ENCODE assay signal across 9 mouse cellular contexts in the genomic region with DNA sequence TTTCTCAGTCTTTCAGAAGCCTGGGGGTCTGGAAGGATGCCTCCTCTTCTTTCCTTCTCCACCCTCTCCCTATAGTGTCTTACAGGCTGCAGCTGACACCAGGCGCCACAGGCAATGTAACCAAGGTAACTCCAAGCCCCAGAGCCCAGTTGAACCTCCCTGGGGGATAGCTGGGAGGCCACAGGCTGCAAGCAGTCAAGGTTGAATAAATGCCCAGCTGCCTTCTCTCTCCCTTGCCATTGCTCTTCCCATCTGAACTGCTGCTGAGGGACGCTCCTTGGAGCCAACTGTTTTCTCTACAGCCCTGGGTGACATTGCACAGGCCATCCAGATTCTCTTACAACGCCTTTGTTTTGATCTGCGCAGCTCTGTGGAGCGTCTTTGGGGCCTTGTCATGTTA.
DNase-seq lines count a peak whose midpoint lies in the region; ATAC-seq and TF ChIP-seq lines count a peak whose summit lies in the region.
"Had no signal": no experiment of that assay in that cellular context is flagged by ENCODE, and none has a peak within 500 bp of the region (broad histone marks: within the 10 kb centered on the region; RNA-seq: fewer than 3 reads in every experiment).

No protein-coding gene starts in this region.

- no peak overlapping the region for H3K9ac ChIP-seq in forebrain, embryonic 12.5 days
- no peak overlapping the region for H3K9ac ChIP-seq in forebrain, embryonic 13.5 days
- H3K9ac ChIP-seq in intestine, embryonic 16.5 days (ENCODE audit: low read depth, low read length): no peak overlapping the region
- no peak overlapping the region for H3K9ac ChIP-seq in neural tube, embryonic 15.5 days (replicated peaks)

- H3K27ac ChIP-seq in forebrain, embryonic 12.5 days: no peak overlapping the region
- H3K27ac ChIP-seq in forebrain, embryonic 13.5 days: no peak overlapping the region
- 0 out of 2 replicates have a peak overlapping the region, but pooled peaks have one; percentile 33 for H3K27ac ChIP-seq in intestine, embryonic 16.5 days (ENCODE audit: low read length)
- H3K27ac ChIP-seq in neural tube, embryonic 15.5 days (replicated peaks): peak overlapping the region; percentile 76

- DNase-seq in brain, embryonic 14.5 days (ENCODE audit: low read depth): peak; percentile 57
- no peak for DNase-seq in urinary bladder, postnatal 14 days (ENCODE audit: low spot score)
- no peak for DNase-seq in layer of hippocampus, adult 9-11 months
- no peak for DNase-seq in adrenal gland, postnatal 4 days (ENCODE audit: low spot score in 2 of 2)
- DNase-seq: lung, adult 2 months had no signal

- H3K4me2 ChIP-seq in forebrain, embryonic 12.5 days: no peak overlapping the region
- no peak overlapping the region for H3K4me2 ChIP-seq in forebrain, embryonic 13.5 days
- no peak overlapping the region for H3K4me2 ChIP-seq in intestine, embryonic 16.5 days (ENCODE audit: low read depth, low read length)
- 0 out of 2 replicates have a peak overlapping the region, but pooled peaks have one; percentile 9 for H3K4me2 ChIP-seq in neural tube, embryonic 15.5 days

- no peaks in the 10 kb centered on the region for H3K9me3 ChIP-seq in forebrain, embryonic 12.5 days
- no peaks in the 10 kb centered on the region for H3K9me3 ChIP-seq in forebrain, embryonic 13.5 days (replicated peaks)
- no peaks in the 10 kb centered on the region for H3K9me3 ChIP-seq in intestine, embryonic 16.5 days (ENCODE audit: control insufficient read depth, low read length)
- no peaks in the 10 kb centered on the region for H3K9me3 ChIP-seq in neural tube, embryonic 15.5 days (replicated peaks)

- TF ChIP-seq CTCF in brain, embryonic 14.5 days (IDR thresholded peaks at IDR 0.05; ENCODE audit: borderline replicate concordance, extremely low read depth, insufficient read depth, insufficient read length): no peak

- no peak overlapping the region for H3K4me3 ChIP-seq in forebrain, embryonic 12.5 days (replicated peaks)
- no peak overlapping the region for H3K4me3 ChIP-seq in forebrain, embryonic 13.5 days
- H3K4me3 ChIP-seq in intestine, embryonic 16.5 days (ENCODE audit: low read length): no peak overlapping the region
- H3K4me3 ChIP-seq in neural tube, embryonic 15.5 days (replicated peaks): no peak overlapping the region

- TF ChIP-seq POLR2A in brain, embryonic 14.5 days (IDR thresholded peaks at IDR 0.05; ENCODE audit: borderline replicate concordance, extremely low read depth, insufficient read depth, insufficient read length, poor library complexity, severe bottlenecking): no peak

- WGBS in forebrain, embryonic 12.5 days: 45% methylated on average over 5 of the region's 5 CpGs
- 49% methylated on average over 5 of the region's 5 CpGs for WGBS in forebrain, embryonic 13.5 days
- WGBS in intestine, embryonic 16.5 days: 32% methylated on average over 5 of the region's 5 CpGs
- WGBS in neural tube, embryonic 15.5 days: 20% methylated on average over 5 of the region's 5 CpGs

- H3K4me1 ChIP-seq in forebrain, embryonic 12.5 days: peaks cover 18% of the 10 kb centered on the region
- peaks cover 12% of the 10 kb centered on the region for H3K4me1 ChIP-seq in forebrain, embryonic 13.5 days
- peaks cover 8% of the 10 kb centered on the region for H3K4me1 ChIP-seq in intestine, embryonic 16.5 days (ENCODE audit: control insufficient read depth, insufficient read depth, low read length)
- H3K4me1 ChIP-seq in neural tube, embryonic 15.5 days: peaks cover 19% of the 10 kb centered on the region

- H3K36me3 ChIP-seq in forebrain, embryonic 12.5 days (replicated peaks): no peaks in the 10 kb centered on the region
- no peaks in the 10 kb centered on the region for H3K36me3 ChIP-seq in forebrain, embryonic 13.5 days (ENCODE audit: poor library complexity, severe bottlenecking)
- no peaks in the 10 kb centered on the region for H3K36me3 ChIP-seq in intestine, embryonic 16.5 days (ENCODE audit: control insufficient read depth, insufficient read depth, low read length)
- H3K36me3 ChIP-seq in neural tube, embryonic 15.5 days: no peaks in the 10 kb centered on the region

- 0 out of 2 replicates have a peak, but pooled peaks have one; percentile 30 for ATAC-seq in forebrain, embryonic 12.5 days (ENCODE audit: low FRiP score)
- ATAC-seq in forebrain, embryonic 13.5 days: no peak; the same call in 1 of the 2 replicates
- ATAC-seq in intestine, embryonic 16.5 days: peak; percentile 63
- ATAC-seq in neural tube, embryonic 15.5 days (ENCODE audit: low FRiP score): peak; percentile 68

- no peaks in the 10 kb centered on the region; the same call in 1 of the 2 replicates for H3K27me3 ChIP-seq in forebrain, embryonic 12.5 days
- H3K27me3 ChIP-seq in forebrain, embryonic 13.5 days: no peaks in the 10 kb centered on the region
- H3K27me3 ChIP-seq in intestine, embryonic 16.5 days (replicated peaks; ENCODE audit: control insufficient read depth, insufficient read depth, low read length): no peaks in the 10 kb centered on the region
- no peaks in the 10 kb centered on the region for H3K27me3 ChIP-seq in neural tube, embryonic 15.5 days (replicated peaks)

Comparison
In these comparisons a context has a peak if more than half of its experiments do, and no peak if none do; other contexts are left out.
1. H3K27ac ChIP-seq: peak in intestine, embryonic 16.5 days (single experiment) and neural tube, embryonic 15.5 days (single experiment); none in forebrain, embryonic 12.5 days (single experiment) and forebrain, embryonic 13.5 days (single experiment).